Mouse (Mus musculus) embryonic facial prominence, embryonic 14.5 days (tissue): ENCODE measurements around the gene Syn3. TPM values are rescaled to one million over a fixed set of nuclear protein-coding genes. Genes with fewer than 3 reads are reported as not detected.
"Not testable (repeated sequence)": the region's sequence is repeated elsewhere in the genome, so short reads cannot be mapped to it uniquely, and the experiment has no call there.

Experiments used
- ATAC-seq: fragments of 200-750 bp; cut with Nextera tagmentation; 2 replicates; pipeline ENCODE4 v1.8.0; 2017; ENCODE audit warnings: low read depth, moderate number of reproducible peaks, moderate TSS enrichment
- DNase-seq: peaks from one replicate; pipeline ENCODE4 v3.0.0-alpha.2; 2015; ENCODE audit warnings: low spot score
- H3K27ac ChIP-seq: fragments of 300-500 bp; sonication (generic); replicated peaks from 2 replicates; pipeline ENCODE4 v1.5.1; 2014; ENCODE audit warnings: low read depth, mild to moderate bottlenecking, low read length, moderate library complexity
- H3K27me3 ChIP-seq: fragments of 300-500 bp; sonication (generic); replicated peaks from 2 replicates; pipeline ENCODE4 v1.6.1; 2014; ENCODE audit warnings: low read length; ENCODE audit not compliant: control insufficient read depth, insufficient read depth
- H3K36me3 ChIP-seq: fragments of 300-500 bp; sonication (generic); 2 replicates; pipeline ENCODE4 v1.6.1; 2014; ENCODE audit warnings: low read length, mixed read lengths; ENCODE audit not compliant: control insufficient read depth, insufficient read depth
- H3K4me1 ChIP-seq: fragments of 300-500 bp; sonication (generic); 2 replicates; pipeline ENCODE4 v1.6.1; 2014; ENCODE audit warnings: antibody characterized with exemption, low read length; ENCODE audit not compliant: control insufficient read depth, insufficient read depth
- H3K4me2 ChIP-seq: fragments of 300-500 bp; sonication (generic); 2 replicates; pipeline ENCODE4 v1.6.1; 2014; ENCODE audit warnings: low read depth, mild to moderate bottlenecking, low read length, moderate library complexity, mixed read lengths
- H3K4me3 ChIP-seq: fragments of 300-500 bp; sonication (generic); 2 replicates; pipeline ENCODE4 v1.5.1; 2014; ENCODE audit warnings: low read depth, mild to moderate bottlenecking, low read length
- H3K9ac ChIP-seq: fragments of 300-500 bp; sonication (generic); 2 replicates; pipeline ENCODE4 v1.6.1; 2014; ENCODE audit warnings: low read depth, mild to moderate bottlenecking, low read length, moderate library complexity, mixed read lengths
- H3K9me3 ChIP-seq: fragments of 300-500 bp; sonication (generic); 2 replicates; pipeline ENCODE4 v1.6.1; 2016; ENCODE audit warnings: low read length; ENCODE audit not compliant: control insufficient read depth
- WGBS: fragments of 180-500 bp; shearing (Covaris S2); extraction: QIAGEN DNeasy Blood & Tissue Kit; methylation state at CpG from one replicate; pipeline ENCODE4 v1.1.7; 2014; 5-methylcytosine and 5-hydroxymethylcytosine counted together
- polyA plus RNA-seq: library from polyadenylated mRNA; unstranded; fragments of >200 nt; fragmentation: Nextera tagmentation; extraction: Ambion mirVana; gene quantifications from 2 replicates; pipeline ENCODE4 v1.2.1, GENCODE M21; 2014

The Syn3 gene
- polyA plus RNA-seq, 1 experiment from 2014 or later, result 2.4 TPM

DNA sequence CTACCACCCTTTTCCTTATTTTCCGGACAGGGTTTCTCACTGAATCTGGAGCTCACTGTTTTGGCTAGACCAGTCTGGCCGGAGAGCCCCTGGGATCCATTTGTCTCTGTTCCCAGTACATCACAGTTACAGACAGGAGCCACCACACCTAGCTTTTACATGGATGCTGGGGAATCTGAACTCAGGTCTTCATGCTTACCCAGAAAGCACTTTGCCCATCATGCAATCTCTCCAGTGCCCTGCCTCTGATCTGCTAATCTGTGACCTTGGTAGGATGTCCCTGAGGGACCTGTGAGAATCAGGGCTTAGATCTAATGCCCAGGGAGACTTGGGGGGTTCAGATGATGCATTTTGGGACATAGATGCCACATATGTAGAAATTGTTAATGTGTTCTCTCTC, 373.3 kb downstream of the Syn3 start:
- H3K27me3 ChIP-seq, result no peaks in the 10 kb centered on the region
- H3K36me3 ChIP-seq, result no peaks in the 10 kb centered on the region
- WGBS, result 73% methylated on average over 2 of the region's 2 CpGs
- DNase-seq (no peak), ATAC-seq (no peak)
- H3K9ac ChIP-seq, result no peak overlapping the region
- H3K9me3 ChIP-seq, result no peaks in the 10 kb centered on the region
- no peak overlapping the region for H3K27ac ChIP-seq
- H3K4me3 ChIP-seq, result no peak overlapping the region
- no peak overlapping the region for H3K4me2 ChIP-seq
- H3K4me1 ChIP-seq, result no peaks in the 10 kb centered on the region

DNA sequence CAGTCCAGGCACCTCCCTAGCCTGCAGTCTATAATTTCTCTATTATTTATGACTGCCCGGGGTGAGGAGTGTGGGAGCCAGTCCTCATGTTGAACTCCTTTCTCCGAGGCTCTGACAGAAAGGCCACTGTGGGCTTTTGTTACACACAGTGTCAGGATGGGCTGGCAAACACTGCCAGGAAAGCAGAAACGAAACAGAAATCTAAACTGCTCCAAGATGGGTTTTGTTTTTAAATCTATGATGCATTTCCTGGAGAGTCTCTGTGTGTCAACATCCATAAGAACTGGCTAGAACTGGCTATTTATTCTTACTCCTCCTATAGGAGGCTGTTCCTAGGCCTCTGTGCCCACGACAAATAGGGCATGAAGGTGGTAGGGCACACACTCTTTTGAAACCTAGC, 374.6 kb downstream of the Syn3 start:
- no peaks in the 10 kb centered on the region for H3K4me1 ChIP-seq
- no peak overlapping the region for H3K9ac ChIP-seq
- no peak for DNase-seq
- H3K4me3 ChIP-seq, result no peak overlapping the region
- WGBS, result 65% methylated on average over 4 of the region's 4 CpGs
- H3K36me3 ChIP-seq, result no peaks in the 10 kb centered on the region
- ATAC-seq, result no peak
- no peaks in the 10 kb centered on the region for H3K9me3 ChIP-seq
- H3K27ac ChIP-seq, result no peak overlapping the region
- H3K4me2 ChIP-seq, result no peak overlapping the region
- H3K27me3 ChIP-seq, result no peaks in the 10 kb centered on the region

DNA sequence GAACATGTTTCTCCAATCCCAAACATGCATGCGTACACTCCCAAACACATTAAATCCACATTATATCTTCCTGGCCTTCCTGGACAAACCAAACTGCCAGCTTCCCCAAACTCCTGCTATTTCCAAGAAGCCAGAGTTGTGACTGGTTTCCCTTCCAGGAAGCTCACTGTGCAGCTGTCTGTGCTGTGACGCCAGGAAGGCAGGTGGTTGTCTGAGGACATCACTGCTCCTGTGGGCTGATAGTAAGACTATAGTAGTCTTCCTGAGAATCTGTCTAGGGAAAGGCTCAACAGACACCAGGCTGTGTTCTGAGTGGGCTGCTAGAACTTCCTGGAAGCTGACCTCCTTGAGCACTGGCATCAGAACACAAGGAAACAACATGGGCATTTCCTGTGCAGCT, 375.5 kb downstream of the Syn3 start:
- H3K4me1 ChIP-seq, result no peaks in the 10 kb centered on the region
- no peaks in the 10 kb centered on the region for H3K27me3 ChIP-seq
- no peaks in the 10 kb centered on the region for H3K9me3 ChIP-seq
- WGBS, result 89% methylated on average over 2 of the region's 2 CpGs
- no peak overlapping the region for H3K27ac ChIP-seq
- no peak overlapping the region for H3K4me3 ChIP-seq
- H3K36me3 ChIP-seq, result no peaks in the 10 kb centered on the region
- no peak for DNase-seq
- no peak overlapping the region for H3K9ac ChIP-seq
- no peak overlapping the region for H3K4me2 ChIP-seq
- ATAC-seq, result no peak

DNA sequence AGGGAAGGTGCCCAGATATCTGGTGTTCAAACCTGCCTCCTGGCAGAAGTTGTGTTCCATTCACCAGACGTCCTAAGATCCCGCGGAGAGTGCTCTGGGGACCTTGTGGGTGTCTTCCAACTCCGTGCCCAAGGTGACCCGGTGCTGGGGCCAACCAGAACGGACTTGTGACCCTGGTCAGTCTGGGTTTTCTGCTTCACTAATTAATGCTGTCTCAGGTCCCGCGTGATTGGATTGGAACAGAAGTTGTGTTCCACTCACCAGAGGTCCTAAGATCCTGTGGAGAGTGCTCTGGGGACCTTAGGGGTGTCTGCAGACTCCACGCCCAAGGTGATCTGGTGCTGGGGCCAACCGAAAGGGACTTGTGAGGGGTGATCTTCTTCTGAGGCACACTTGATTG, 376.2 kb downstream of the Syn3 start:
- H3K27ac ChIP-seq, H3K36me3 ChIP-seq, H3K27me3 ChIP-seq, H3K4me1 ChIP-seq, H3K4me3 ChIP-seq, H3K9ac ChIP-seq, H3K4me2 ChIP-seq, H3K9me3 ChIP-seq, ATAC-seq, DNase-seq: not testable (repeated sequence)
- 92% methylated on average over 10 of the region's 10 CpGs for WGBS

DNA sequence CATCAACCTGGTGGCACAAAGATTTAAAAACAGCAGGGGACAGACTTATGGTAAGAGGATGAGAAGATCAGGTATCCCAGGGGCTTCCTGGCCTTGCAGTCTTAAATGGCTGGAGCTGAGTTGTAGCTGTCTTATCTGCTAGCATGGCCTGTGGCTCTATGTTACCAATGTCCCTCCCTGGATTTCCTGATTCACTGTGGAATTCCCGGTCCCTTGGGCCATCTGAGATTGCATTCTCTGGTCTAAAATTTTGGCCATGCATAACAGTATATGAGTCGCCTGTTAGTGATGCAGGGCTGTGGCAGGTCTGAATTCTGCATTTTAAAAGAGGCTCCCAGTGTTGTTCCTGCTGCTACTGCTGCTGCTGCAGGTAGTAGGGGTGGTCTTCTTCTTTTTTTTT, 382.4 kb downstream of the Syn3 start:
- Histone ChIP-seq H3K4me1 (no peaks in the 10 kb centered on the region), H3K36me3 (no peaks in the 10 kb centered on the region), H3K4me3 (no peak overlapping the region), H3K4me2 (no peak overlapping the region), H3K9me3 (no peaks in the 10 kb centered on the region), H3K27me3 (no peaks in the 10 kb centered on the region), H3K9ac (no peak overlapping the region), H3K27ac (no peak overlapping the region)
- 71% methylated on average over 2 of the region's 2 CpGs for WGBS
- no peak for DNase-seq
- ATAC-seq, result no peak

DNA sequence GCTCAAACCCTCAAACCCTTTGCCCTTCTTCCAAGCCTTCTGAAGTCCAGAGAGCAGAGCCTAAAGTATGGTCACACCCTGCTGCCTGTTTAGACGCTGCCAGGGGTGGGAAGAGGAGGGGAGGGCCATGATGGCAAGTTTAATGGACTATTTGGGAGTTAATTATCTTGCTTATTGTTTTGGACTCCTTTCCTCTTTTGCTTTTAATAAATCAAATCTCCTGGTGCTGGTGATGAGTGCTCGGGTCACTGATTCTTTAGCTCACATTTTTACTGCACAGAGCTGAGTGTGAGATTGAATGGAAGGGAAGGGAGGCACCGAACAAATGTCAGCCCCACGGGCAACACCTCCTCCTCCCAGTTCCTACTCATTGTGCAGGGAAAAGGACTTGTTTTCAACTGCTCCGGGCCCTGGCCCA, 384.3 kb downstream of the Syn3 start:
- ATAC-seq (no peak), DNase-seq (no peak)
- Histone ChIP-seq H3K4me2 (no peak overlapping the region), H3K27ac (no peak overlapping the region), H3K4me3 (no peak overlapping the region), H3K27me3 (no peaks in the 10 kb centered on the region), H3K9me3 (no peaks in the 10 kb centered on the region), H3K36me3 (no peaks in the 10 kb centered on the region), H3K4me1 (no peaks in the 10 kb centered on the region), H3K9ac (no peak overlapping the region)
- 59% methylated on average over 5 of the region's 5 CpGs for WGBS

DNA sequence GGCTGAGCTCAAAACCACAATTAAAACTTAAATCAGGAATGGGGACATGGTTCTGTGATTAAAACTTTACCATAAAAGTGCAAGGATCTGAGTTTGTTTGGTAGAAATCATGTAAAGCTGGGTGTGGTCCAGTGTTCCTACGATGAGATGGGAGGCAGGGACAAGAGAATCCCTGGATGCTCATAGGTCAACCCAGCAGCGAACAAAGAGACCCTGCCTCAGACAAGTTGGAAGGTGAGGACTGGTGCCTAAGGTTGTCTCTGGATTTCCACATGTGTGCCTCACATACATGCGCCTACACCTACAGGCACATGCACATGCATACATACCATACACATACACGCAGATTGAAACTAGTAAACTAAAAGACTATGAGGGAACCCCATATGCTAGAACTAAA, 389.9 kb downstream of the Syn3 start:
- no peak overlapping the region for H3K4me3 ChIP-seq
- DNase-seq, result no peak
- H3K27ac ChIP-seq, result no peak overlapping the region
- no peaks in the 10 kb centered on the region for H3K4me1 ChIP-seq
- WGBS, result 83% methylated on average over 4 of the region's 4 CpGs
- H3K4me2 ChIP-seq, result no peak overlapping the region
- no peaks in the 10 kb centered on the region for H3K9me3 ChIP-seq
- H3K9ac ChIP-seq, result no peak overlapping the region
- ATAC-seq, result no peak
- no peaks in the 10 kb centered on the region for H3K36me3 ChIP-seq
- H3K27me3 ChIP-seq, result no peaks in the 10 kb centered on the region

DNA sequence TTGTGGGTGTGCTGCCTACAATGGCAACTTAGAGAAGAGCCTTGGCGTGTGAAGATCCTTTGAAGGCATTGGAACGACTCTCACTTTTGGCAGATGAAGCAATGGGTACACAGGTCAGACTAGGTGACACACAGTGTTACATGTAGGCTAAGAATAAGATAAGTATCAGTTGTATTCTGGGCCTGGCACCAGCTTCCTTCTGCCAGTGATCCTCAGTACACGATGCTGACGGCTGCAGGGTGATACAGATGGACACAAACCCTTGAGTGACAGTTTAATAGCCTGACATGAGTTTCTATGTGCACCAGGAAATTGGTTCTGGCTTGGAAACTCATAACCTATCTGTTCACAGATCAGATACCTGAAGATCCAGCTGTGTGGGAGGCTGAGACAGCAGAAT, 391.0 kb downstream of the Syn3 start:
- Histone ChIP-seq H3K36me3 (no peaks in the 10 kb centered on the region), H3K27me3 (no peaks in the 10 kb centered on the region), H3K9me3 (no peaks in the 10 kb centered on the region), H3K4me1 (no peaks in the 10 kb centered on the region), H3K27ac (no peak overlapping the region), H3K4me3 (no peak overlapping the region), H3K9ac (no peak overlapping the region), H3K4me2 (no peak overlapping the region)
- ATAC-seq, result no peak
- WGBS, result 74% methylated on average over 4 of the region's 4 CpGs
- DNase-seq, result no peak

DNA sequence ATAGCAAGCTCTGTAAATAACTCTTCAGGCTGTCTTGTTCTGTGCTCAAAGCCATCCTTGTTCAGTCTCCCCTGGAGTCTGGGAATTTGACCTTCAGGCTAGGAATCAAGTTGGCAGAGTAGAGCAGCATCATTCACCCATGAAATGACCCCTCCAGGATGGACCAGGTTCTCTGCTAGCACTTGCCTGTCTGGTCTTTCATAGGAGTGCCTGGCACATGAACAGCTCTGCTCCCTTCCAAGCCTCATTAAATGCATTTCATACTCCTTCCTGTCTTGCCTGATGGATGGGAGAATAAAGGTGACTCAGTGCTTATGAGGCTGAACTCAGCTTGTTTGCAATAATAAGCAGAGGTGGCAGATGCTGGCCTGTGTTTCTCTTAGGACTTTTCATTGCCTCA, 394.7 kb downstream of the Syn3 start:
- DNase-seq, result no peak
- no peak for ATAC-seq
- H3K27me3 ChIP-seq, result no peaks in the 10 kb centered on the region
- H3K36me3 ChIP-seq, result no peaks in the 10 kb centered on the region
- no peak overlapping the region for H3K4me3 ChIP-seq
- H3K9ac ChIP-seq, result no peak overlapping the region
- peaks cover 8% of the 10 kb centered on the region; the same call in 1 of the 2 replicates for H3K9me3 ChIP-seq
- no peak overlapping the region for H3K27ac ChIP-seq
- no peak overlapping the region for H3K4me2 ChIP-seq
- no peaks in the 10 kb centered on the region for H3K4me1 ChIP-seq
